Mouse (Mus musculus) splenic B cell, adult 2 months (primary cell): ENCODE results near the gene Olfr1394.
"Not testable (repeated sequence)": the region's sequence is repeated elsewhere in the genome, so short reads cannot be mapped to it uniquely, and the experiment has no call there.

Experiments
- DNase-seq: peaks from one replicate; pipeline ENCODE4 v3.0.0-alpha.2; 2011; ENCODE audit warnings: low read depth, low spot score
- H3K27me3 ChIP-seq: 2 replicates; pipeline ENCODE4 v1.6.1; 2012; ENCODE audit warnings: mild to moderate bottlenecking, low read length, moderate library complexity, mixed read lengths; ENCODE audit not compliant: control insufficient read depth, poor library complexity, insufficient read depth, severe bottlenecking
- H3K36me3 ChIP-seq: 2 replicates; pipeline ENCODE4 v1.6.1; 2012; ENCODE audit warnings: mild to moderate bottlenecking, low read length, moderate library complexity, mixed read lengths; ENCODE audit not compliant: control insufficient read depth, poor library complexity, insufficient read depth, severe bottlenecking

Olfr1394 gene

GRCm38 (mm10) chr11:49175345-49175744 lies 21.2 kb downstream of the Olfr1394 start:
- no peak for DNase-seq
- Histone ChIP-seq H3K36me3 (no peaks in the 10 kb centered on the region), H3K27me3 (no peaks in the 10 kb centered on the region)

DNA sequence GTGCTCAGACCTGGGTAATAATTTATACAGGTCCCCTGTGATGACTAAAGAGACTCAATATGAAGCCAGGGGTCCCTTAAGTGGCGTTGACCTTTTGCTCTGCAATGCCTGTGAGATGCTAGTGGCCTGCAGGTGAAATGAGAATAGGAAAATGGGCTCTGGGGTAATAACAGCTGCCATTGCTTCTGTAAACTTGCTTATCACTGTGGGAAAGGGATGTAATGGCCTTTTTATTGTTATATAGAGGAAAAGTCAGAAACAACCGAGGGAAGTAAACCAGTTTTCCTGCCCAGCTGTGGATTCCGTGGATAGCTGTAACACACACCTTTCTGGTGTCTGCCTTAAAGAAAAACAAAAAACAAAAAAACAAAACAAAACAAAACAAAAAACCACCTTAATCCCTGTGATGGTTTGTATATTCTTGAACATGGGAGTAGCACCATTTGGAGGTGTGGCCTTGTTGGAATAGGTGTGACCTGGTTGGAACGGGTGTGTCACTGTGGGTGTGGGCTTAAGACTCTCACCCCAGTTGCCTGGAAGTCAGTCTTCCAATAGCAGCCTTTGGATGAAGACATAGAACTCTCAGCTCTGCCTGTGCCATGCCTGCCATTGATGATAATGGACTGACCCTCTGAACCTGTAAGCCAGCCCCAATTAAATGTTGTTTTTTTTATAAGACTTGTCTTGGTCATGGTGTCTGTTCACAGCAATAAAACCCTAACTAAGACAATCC lies 22.0 kb downstream of the Olfr1394 start:
- DNase-seq, H3K36me3 ChIP-seq, H3K27me3 ChIP-seq: not testable (repeated sequence)

- no peak for DNase-seq
- Histone ChIP-seq H3K27me3 (no peaks in the 10 kb centered on the region), H3K36me3 (no peaks in the 10 kb centered on the region)
These were observed 29.0 kb downstream of the Olfr1394 start for GRCm38 (mm10) chr11:49183172-49183571.

DNA sequence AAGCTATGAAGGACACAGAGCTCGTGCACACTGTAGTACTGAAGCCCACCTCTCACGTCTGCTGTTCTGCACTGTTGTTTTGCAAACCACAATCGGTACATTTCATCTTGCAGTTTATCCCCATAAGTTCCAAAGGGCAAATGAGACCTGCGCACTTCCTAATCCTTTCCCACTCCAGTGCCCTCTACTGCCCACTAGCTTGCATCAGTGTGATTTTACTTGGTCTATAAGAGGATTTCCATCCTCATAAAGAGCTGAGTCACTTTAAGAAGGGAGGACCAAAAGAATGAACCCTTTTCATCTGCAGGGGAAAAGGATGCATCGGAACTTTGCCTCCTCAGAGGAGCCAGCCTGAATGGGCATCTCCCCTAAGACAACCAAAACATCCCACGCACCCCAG lies 32.3 kb downstream of the Olfr1394 start:
- no peaks in the 10 kb centered on the region for H3K27me3 ChIP-seq
- no peaks in the 10 kb centered on the region for H3K36me3 ChIP-seq
- no peak for DNase-seq

GRCm38 (mm10) chr11:49186955-49187488 lies 32.8 kb downstream of the Olfr1394 start, which contains the start of gene Btnl9:
TSS of gene Btnl9 (minus strand) at chr11:49187159.
- Histone ChIP-seq H3K36me3 (no peaks in the 10 kb centered on the region), H3K27me3 (no peaks in the 10 kb centered on the region)
- DNase-seq = no peak

DNA sequence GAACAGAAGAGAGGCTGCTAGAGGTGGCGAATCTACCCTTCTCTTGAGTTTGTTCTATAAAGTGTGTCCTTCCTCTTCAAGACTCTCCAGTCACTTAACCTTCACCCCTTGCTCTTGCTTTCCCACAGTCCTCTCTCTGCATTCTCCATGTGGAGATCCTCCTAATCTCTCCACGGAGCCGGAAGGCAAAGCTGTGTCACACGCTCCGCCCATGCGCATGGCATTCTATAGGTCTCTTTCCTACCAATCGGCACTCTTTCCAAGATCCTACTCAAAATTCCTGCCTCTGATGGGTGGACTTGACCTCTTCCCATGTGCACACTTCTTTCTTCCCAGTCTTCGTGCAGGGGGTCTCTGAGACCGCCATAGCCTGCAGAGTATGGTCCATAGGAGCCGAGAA lies 33.5 kb downstream of the Olfr1394 start:
- DNase-seq = no peak
- no peaks in the 10 kb centered on the region for H3K27me3 ChIP-seq
- H3K36me3 ChIP-seq = no peaks in the 10 kb centered on the region

GRCm38 (mm10) chr11:49189737-49190136 lies 35.6 kb downstream of the Olfr1394 start:
- peak; percentile 82 for DNase-seq
- H3K27me3 ChIP-seq = no peaks in the 10 kb centered on the region
- H3K36me3 ChIP-seq = no peaks in the 10 kb centered on the region

- Histone ChIP-seq H3K27me3 (no peaks in the 10 kb centered on the region), H3K36me3 (no peaks in the 10 kb centered on the region)
- no peak for DNase-seq
These were observed 36.9 kb downstream of the Olfr1394 start for GRCm38 (mm10) chr11:49191083-49191482.

DNA sequence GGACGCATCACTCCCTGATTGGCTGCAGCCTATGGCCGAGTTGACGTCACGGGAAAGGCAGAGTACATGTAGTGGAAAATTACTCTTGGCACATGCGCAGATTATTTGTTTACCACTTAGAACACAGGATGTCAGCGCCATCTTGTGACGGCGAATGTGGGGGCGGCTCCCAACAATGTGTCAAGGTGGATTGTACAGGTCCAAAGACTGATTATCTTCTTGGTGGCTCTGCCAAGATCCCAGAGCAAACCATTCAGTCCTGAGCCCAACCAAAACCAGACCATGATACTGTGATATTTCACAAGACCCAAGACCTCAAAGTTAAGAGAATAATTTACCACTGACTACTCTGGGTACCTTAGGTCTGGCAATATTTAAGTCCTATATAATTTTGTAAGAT lies 40.6 kb downstream of the Olfr1394 start:
- H3K27me3 ChIP-seq, H3K36me3 ChIP-seq, DNase-seq: not testable (repeated sequence)

- Histone ChIP-seq H3K36me3 (no peaks in the 10 kb centered on the region), H3K27me3 (no peaks in the 10 kb centered on the region)
- no peak for DNase-seq
These were observed 41.7 kb downstream of the Olfr1394 start for GRCm38 (mm10) chr11:49195819-49196322.

DNA sequence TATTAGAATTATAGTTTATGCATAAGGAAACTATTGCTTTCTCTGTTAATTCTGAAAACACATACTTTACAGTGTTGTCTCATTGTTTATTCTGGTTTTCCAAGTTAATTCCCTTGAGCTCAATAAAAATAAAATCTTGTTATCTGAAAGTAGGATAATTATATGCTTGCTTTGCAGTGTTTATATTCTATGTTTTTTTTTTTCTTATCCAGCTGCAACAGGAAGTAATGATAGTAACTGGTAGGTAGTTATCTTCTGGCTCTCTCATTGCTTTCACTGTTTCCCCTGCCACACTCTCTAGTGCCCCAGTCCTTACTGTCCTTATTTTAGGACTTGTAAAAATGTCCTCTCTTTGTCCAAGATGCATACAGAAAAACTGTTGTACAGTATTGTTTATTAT lies 46.5 kb downstream of the Olfr1394 start:
- Histone ChIP-seq H3K36me3 (no peaks in the 10 kb centered on the region), H3K27me3 (no peaks in the 10 kb centered on the region)
- no peak for DNase-seq

- no peaks in the 10 kb centered on the region for H3K36me3 ChIP-seq
- H3K27me3 ChIP-seq = no peaks in the 10 kb centered on the region
- no peak for DNase-seq
These were observed 47.0 kb downstream of the Olfr1394 start for GRCm38 (mm10) chr11:49201142-49201541.

GRCm38 (mm10) chr11:49202071-49202470 lies 47.9 kb downstream of the Olfr1394 start:
- H3K36me3 ChIP-seq = no peaks in the 10 kb centered on the region
- DNase-seq = no peak
- no peaks in the 10 kb centered on the region for H3K27me3 ChIP-seq

- H3K36me3 ChIP-seq = no peaks in the 10 kb centered on the region
- no peaks in the 10 kb centered on the region for H3K27me3 ChIP-seq
- DNase-seq = peak; percentile 63
These were observed 48.4 kb downstream of the Olfr1394 start for GRCm38 (mm10) chr11:49202523-49203061.

DNA sequence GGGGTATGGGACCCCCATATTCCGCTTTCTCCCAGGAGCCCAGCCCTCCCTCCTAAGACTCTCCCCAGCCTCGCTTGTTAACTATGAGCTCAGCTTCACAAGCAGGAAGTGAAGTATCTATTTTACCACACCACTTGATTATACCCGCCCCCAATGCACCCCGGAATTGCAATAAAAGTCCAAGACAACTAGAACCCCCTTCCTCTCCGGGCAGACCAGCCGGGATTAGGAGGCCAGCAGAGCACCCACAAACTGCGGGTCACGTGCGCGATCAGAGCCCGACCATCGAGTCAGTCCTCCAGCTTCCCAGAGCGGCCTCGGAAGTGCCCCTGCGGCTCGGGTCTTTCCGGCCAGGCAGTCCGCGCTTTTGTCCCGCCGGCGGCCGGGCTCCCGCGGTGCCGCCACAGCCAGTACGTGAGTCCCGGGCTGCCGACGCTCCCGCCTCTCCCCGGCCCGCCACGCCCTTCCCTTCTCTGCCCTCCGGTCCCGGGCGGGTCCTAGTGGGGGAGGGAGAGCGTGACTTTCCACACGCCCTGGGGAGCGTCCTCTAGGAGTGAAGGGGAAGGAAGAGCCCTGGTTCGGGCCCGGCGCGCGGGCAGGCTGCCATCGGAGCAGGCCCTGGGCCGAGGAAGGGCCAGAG lies 49.1 kb downstream of the Olfr1394 start, which contains the start of gene Zfp62:
Zfp62 (plus strand) TSS at position 164 of the 640 bp plus-strand sequence.
- H3K36me3 ChIP-seq = no peaks in the 10 kb centered on the region
- peak; percentile 95 for DNase-seq
- no peaks in the 10 kb centered on the region for H3K27me3 ChIP-seq
